Mouse (Mus musculus): ENCODE data around the gene Myrip.

- TF ChIP-seq TAL1 (conservative IDR thresholded peaks at IDR 0.05; ENCODE audit: low read depth, low read length), result no peak
- no peak for TF ChIP-seq CTCF (IDR thresholded peaks at IDR 0.05; ENCODE audit: low read depth, low read length)
- TF ChIP-seq GATA1 (IDR thresholded peaks at IDR 0.05; ENCODE audit: borderline replicate concordance, low read length), result no peak
- TF ChIP-seq GATA2 (IDR thresholded peaks at IDR 0.05; ENCODE audit: borderline replicate concordance, low read depth, low read length), result no peak
- TF ChIP-seq POLR2AphosphoS5 (IDR thresholded peaks at IDR 0.05; ENCODE audit: insufficient replicate concordance, low read depth, low read length), result no peak
These were observed 102.3 kb downstream of the Myrip start for GRCm38 (mm10) chr9:120403661-120404060.
